In the genomic region with DNA sequence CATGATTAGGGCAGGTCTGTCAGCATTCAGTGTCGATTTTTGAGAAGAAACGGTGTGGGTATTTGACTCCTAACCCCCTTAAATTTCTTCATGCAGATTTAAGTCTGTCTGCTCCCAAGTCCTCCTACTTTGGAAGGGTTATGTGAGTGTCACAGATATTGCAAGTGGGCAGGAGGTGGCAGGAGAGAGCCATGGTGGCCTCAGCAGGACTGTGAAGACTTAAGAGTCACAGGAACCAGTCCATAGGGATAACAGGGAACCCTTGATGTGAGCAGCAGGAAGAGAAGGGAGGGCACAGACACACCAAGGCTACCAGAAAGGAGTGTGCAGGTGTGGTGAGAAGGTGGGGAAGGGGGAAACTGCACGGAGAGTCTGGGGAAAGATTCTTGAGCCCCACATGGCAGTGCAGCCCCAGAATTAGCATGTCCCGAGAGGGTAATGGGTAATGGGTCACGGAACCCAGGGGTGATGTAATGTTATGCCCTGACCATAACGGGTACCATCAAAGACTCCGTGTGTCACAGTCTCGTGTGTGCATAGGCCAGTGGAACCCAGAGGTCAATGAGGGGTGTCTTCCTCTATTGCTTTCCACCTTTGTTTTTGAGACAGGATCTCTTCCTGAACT, we compare ENCODE assay signal across 8 mouse cellular contexts.
DNase-seq lines count a peak whose midpoint lies in the region; ATAC-seq and TF ChIP-seq lines count a peak whose summit lies in the region.

No protein-coding gene starts in this region.

- TF ChIP-seq POLR2A in small intestine, adult 2 months (IDR thresholded peaks at IDR 0.05; ENCODE audit: low read depth, low read length), result no peak

- H3K36me3 ChIP-seq in embryonic facial prominence, embryonic 10.5 days (replicated peaks), result no peaks in the 10 kb centered on the region
- no peaks in the 10 kb centered on the region for H3K36me3 ChIP-seq in hindbrain, embryonic 13.5 days
- no peaks in the 10 kb centered on the region for H3K36me3 ChIP-seq in small intestine, adult 2 months (ENCODE audit: control insufficient read depth, insufficient read depth, low read length)

- no peak for ATAC-seq in cerebellum, adult (ENCODE audit: insufficient number of reproducible peaks, low FRiP score, low TSS enrichment)
- peak; percentile 65; the same call in 1 of the 2 replicates for ATAC-seq in hindbrain, embryonic 13.5 days (ENCODE audit: low FRiP score)
- peak; percentile 77 for ATAC-seq in megakaryocyte progenitor cell, adult 5-6 weeks (replicated peaks; ENCODE audit: poor library complexity)

- DNase-seq in cerebellum, adult 11 months, result peak; percentile 32
- peak; percentile 80 for DNase-seq in adrenal gland, adult 2 months
- peak; percentile 70 for DNase-seq in embryonic facial prominence, embryonic 10.5 days (ENCODE audit: low spot score)
- peak; percentile 56 to 86 for DNase-seq in layer of hippocampus, postnatal 14 days (ENCODE audit: low spot score in 2 of 2)

- H3K4me1 ChIP-seq in embryonic facial prominence, embryonic 10.5 days, result peaks cover 20% of the 10 kb centered on the region
- peaks cover 30% of the 10 kb centered on the region for H3K4me1 ChIP-seq in hindbrain, embryonic 13.5 days (replicated peaks)
- peaks cover 5% of the 10 kb centered on the region; the same call in 1 of the 2 replicates for H3K4me1 ChIP-seq in small intestine, adult 2 months (ENCODE audit: control insufficient read depth, insufficient read depth, insufficient read length, low read length)

- no peak overlapping the region for H3K4me2 ChIP-seq in hindbrain, embryonic 13.5 days

- peaks cover 17% of the 10 kb centered on the region for H3K27me3 ChIP-seq in embryonic facial prominence, embryonic 10.5 days (replicated peaks; ENCODE audit: low read depth, poor library complexity, severe bottlenecking)
- H3K27me3 ChIP-seq in hindbrain, embryonic 13.5 days, result peaks cover 45% of the 10 kb centered on the region
- no peaks in the 10 kb centered on the region for H3K27me3 ChIP-seq in small intestine, adult 2 months (ENCODE audit: control insufficient read depth, insufficient read depth, low read length)

- H3K4me3 ChIP-seq in embryonic facial prominence, embryonic 10.5 days, result no peak overlapping the region
- no peak overlapping the region for H3K4me3 ChIP-seq in hindbrain, embryonic 13.5 days
- H3K4me3 ChIP-seq in small intestine, adult 2 months (ENCODE audit: low read depth, low read length), result no peak overlapping the region

- no peak overlapping the region for H3K27ac ChIP-seq in embryonic facial prominence, embryonic 10.5 days (replicated peaks)
- no peak overlapping the region for H3K27ac ChIP-seq in hindbrain, embryonic 13.5 days
- no peak overlapping the region for H3K27ac ChIP-seq in small intestine, adult 2 months (ENCODE audit: insufficient read depth, low read depth, low read length)

- 63% methylated on average over 8 of the region's 8 CpGs for WGBS in embryonic facial prominence, embryonic 10.5 days
- WGBS in hindbrain, embryonic 13.5 days, result 61% methylated on average over 8 of the region's 8 CpGs
- WGBS in small intestine, adult 2 months, result 56% methylated on average over 8 of the region's 8 CpGs

- no peaks in the 10 kb centered on the region for H3K9me3 ChIP-seq in embryonic facial prominence, embryonic 10.5 days
- H3K9me3 ChIP-seq in hindbrain, embryonic 13.5 days, result no peaks in the 10 kb centered on the region

- H3K9ac ChIP-seq in hindbrain, embryonic 13.5 days, result no peak overlapping the region

- TF ChIP-seq CTCF in small intestine, adult 2 months (IDR thresholded peaks at IDR 0.05; ENCODE audit: extremely low read depth, insufficient read length, insufficient replicate concordance, low read depth, low read length), result peak; percentile 59; the same call in 1 of the 2 replicates
